Mouse (Mus musculus): ENCODE results near the gene Pla1a.

DNA sequence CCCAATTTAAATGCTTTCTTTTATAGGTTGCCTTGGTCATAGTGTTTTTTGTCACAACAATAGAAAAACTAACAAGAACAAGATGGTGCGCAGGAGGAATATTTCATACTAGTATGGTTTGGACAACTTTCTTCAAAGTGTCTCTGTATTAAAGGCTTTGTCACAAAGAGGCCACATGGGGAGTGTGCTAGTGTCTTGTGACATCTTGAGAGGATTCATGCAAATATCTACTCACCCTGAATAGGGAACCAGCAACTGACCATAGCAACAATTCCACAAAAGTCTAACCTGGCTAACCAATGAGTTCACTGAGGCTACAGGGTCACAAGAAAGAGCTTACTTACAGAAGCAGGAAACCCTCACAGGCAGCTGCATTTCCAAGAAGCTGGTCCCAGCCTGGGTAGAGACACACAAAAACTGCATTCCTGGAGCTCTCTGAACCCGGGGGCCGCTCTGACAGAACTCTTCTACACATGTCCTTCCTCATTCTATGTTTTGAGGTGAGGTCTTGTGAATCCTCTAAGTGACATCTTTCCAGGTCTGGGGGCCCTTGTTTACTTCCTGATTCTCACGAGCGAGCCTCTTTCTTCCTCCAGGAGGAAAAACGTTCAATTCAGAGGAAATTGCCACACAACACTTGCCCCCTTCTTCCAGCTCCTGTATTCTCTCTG is 37.8 kb downstream of the Pla1a start:
- TF ChIP-seq CTCF (conservative IDR thresholded peaks at IDR 0.05; ENCODE audit: low read length) (no peak), NANOG (IDR thresholded peaks at IDR 0.05; ENCODE audit: borderline replicate concordance, low read length) (no peak)
